16 mouse cellular contexts compared by ENCODE assay signal in the genomic region with DNA sequence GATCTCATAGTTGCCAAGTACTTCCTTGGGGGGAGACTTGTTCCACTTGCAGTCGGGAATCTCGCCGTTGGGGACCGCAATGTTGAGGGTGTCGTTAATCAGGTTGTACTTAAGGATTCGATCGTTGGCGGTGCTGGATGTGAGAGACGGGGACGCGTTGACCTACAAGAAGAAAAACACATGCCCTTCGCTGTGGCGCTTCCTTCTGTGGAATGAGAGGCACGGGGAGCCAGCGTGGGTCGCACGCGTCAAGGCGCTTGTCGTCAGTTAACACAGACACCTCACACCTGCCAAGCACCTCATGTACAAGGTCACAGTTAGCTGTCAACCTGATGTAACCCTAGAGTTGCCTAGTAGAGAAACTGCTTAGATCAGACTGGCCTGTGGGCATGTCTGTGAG. TPM values are rescaled to one million over a fixed set of nuclear protein-coding genes. Genes with fewer than 3 reads are reported as not detected.
"Had no signal": no experiment of that assay in that cellular context is flagged by ENCODE, and none has a peak within 500 bp of the region (broad histone marks: within the 10 kb centered on the region; RNA-seq: fewer than 3 reads in every experiment).

No protein-coding gene starts in this region.

- H3K36me3 ChIP-seq: liver, embryonic 12.5 days had no signal

- H3K27me3 ChIP-seq: limb, embryonic 15.5 days; liver, embryonic 12.5 days; neural tube, embryonic 15.5 days had no signal

- DNase-seq: kidney, postnatal 25 days; lung, embryonic 14.5 days; lung, postnatal 10 days; lung, postnatal 4 days; midbrain, embryonic 14.5 days; right cerebral cortex, adult 18-20 months; right cerebral cortex, postnatal 25 days; thymus, postnatal 36 days had no signal

- H3K9me3 ChIP-seq: limb, embryonic 15.5 days; liver, embryonic 12.5 days; midbrain, embryonic 10.5 days; neural tube, embryonic 15.5 days had no signal

- H3K27ac ChIP-seq: left cerebral cortex, adult 2 months; limb, embryonic 15.5 days; liver, embryonic 12.5 days; midbrain, embryonic 10.5 days; neural tube, embryonic 15.5 days had no signal

- H3K4me3 ChIP-seq: left cerebral cortex, adult 2 months; limb, embryonic 15.5 days; liver, embryonic 12.5 days; midbrain, embryonic 10.5 days; myocyte; neural tube, embryonic 15.5 days had no signal

- H3K4me1 ChIP-seq: limb, embryonic 15.5 days; midbrain, embryonic 10.5 days; neural tube, embryonic 15.5 days had no signal

- H3K9ac ChIP-seq: limb, embryonic 15.5 days; liver, embryonic 12.5 days; lung, embryonic 14.5 days; neural tube, embryonic 15.5 days had no signal

RNA-seq across cellular contexts. Expression of gene Bik, which starts 37.2 kb away (rescaled TPM):
- total RNA-seq: layer of hippocampus, postnatal 25 days; left cerebral cortex, postnatal 25 days had no signal
